22 mouse cellular contexts compared by ENCODE assay signal in genomic region chr9:54702581-54702980, GRCm38 (mm10). TPM values are rescaled to one million over a fixed set of nuclear protein-coding genes. Genes with fewer than 3 reads are reported as not detected.
DNase-seq lines count a peak whose midpoint lies in the region; ATAC-seq and TF ChIP-seq lines count a peak whose summit lies in the region.
"Had no signal": no experiment of that assay in that cellular context is flagged by ENCODE, and none has a peak within 500 bp of the region (broad histone marks: within the 10 kb centered on the region; RNA-seq: fewer than 3 reads in every experiment).

No protein-coding gene starts in this region.

- H3K4me2 ChIP-seq in liver, embryonic 13.5 days, result peak overlapping the region; percentile 90
- H3K4me2 ChIP-seq: forebrain, embryonic 12.5 days; hindbrain, embryonic 13.5 days; limb, embryonic 15.5 days had no signal

- H3K4me1 ChIP-seq in heart, embryonic 10.5 days, result peaks cover 53% of the 10 kb centered on the region
- H3K4me1 ChIP-seq in testis, adult 2 months (ENCODE audit: control insufficient read depth, insufficient read depth, low read length), result peaks cover 10% of the 10 kb centered on the region
- peaks cover 95% of the 10 kb centered on the region for H3K4me1 ChIP-seq in liver, embryonic 13.5 days (replicated peaks)
- 0 out of 2 replicates have a peak, but pooled peaks cover 12% of the 10 kb centered on the region for H3K4me1 ChIP-seq in kidney, adult 2 months (ENCODE audit: control insufficient read depth, insufficient read depth, low read length)

- TF ChIP-seq POLR2A in testis, adult 2 months (IDR thresholded peaks at IDR 0.05; ENCODE audit: control insufficient read depth, low read depth, low read length), result no peak
- TF ChIP-seq POLR2A in kidney, adult 2 months (IDR thresholded peaks at IDR 0.05; ENCODE audit: low read depth, low read length), result no peak

- peak overlapping the region; percentile 98 for H3K9ac ChIP-seq in liver, embryonic 13.5 days
- H3K9ac ChIP-seq: forebrain, embryonic 12.5 days; hindbrain, embryonic 13.5 days; limb, embryonic 15.5 days had no signal

- TF ChIP-seq CTCF in testis, adult 2 months (IDR thresholded peaks at IDR 0.05; ENCODE audit: control insufficient read depth, insufficient read depth, insufficient replicate concordance, low read depth, low read length), result no peak
- no peak for TF ChIP-seq CTCF in kidney, adult 2 months (conservative IDR thresholded peaks at IDR 0.05; ENCODE audit: insufficient read depth, insufficient read length, low read depth, low read length)

- no peak for ATAC-seq in liver, embryonic 13.5 days (ENCODE audit: low read depth)
- ATAC-seq: midbrain, embryonic 16.5 days; Patski had no signal

- H3K4me3 ChIP-seq in heart, embryonic 10.5 days, result no peak overlapping the region
- peak overlapping the region; percentile 87; the same call in 1 of the 2 replicates for H3K4me3 ChIP-seq in testis, adult 2 months (ENCODE audit: control insufficient read depth, low read depth, low read length)
- H3K4me3 ChIP-seq in liver, embryonic 13.5 days (replicated peaks), result peak overlapping the region; percentile 88
- H3K4me3 ChIP-seq in kidney, adult 2 months (ENCODE audit: insufficient read depth, low read depth, low read length), result no peak overlapping the region
- H3K4me3 ChIP-seq: forebrain, embryonic 12.5 days; hindbrain, embryonic 13.5 days; limb, embryonic 15.5 days had no signal

- H3K9me3 ChIP-seq in heart, embryonic 10.5 days, result no peaks in the 10 kb centered on the region
- H3K9me3 ChIP-seq in liver, embryonic 13.5 days (replicated peaks), result no peaks in the 10 kb centered on the region
- H3K9me3 ChIP-seq: forebrain, embryonic 12.5 days; hindbrain, embryonic 13.5 days; limb, embryonic 15.5 days had no signal

- H3K36me3 ChIP-seq in heart, embryonic 10.5 days, result no peaks in the 10 kb centered on the region
- no peaks in the 10 kb centered on the region for H3K36me3 ChIP-seq in testis, adult 2 months (ENCODE audit: control insufficient read depth, insufficient read depth, low read length)
- H3K36me3 ChIP-seq in liver, embryonic 13.5 days, result peaks cover 17% of the 10 kb centered on the region
- no peaks in the 10 kb centered on the region for H3K36me3 ChIP-seq in kidney, adult 2 months (ENCODE audit: control insufficient read depth, insufficient read depth, low read length)
- H3K36me3 ChIP-seq: forebrain, embryonic 12.5 days; G1E; hindbrain, embryonic 13.5 days; limb, embryonic 15.5 days had no signal

- peak overlapping the region; percentile 69 for H3K27ac ChIP-seq in heart, embryonic 10.5 days
- H3K27ac ChIP-seq in testis, adult 2 months (ENCODE audit: control insufficient read depth, insufficient read depth, low read depth, low read length), result no peak overlapping the region
- peak overlapping the region; percentile 97 for H3K27ac ChIP-seq in liver, embryonic 13.5 days
- H3K27ac ChIP-seq in kidney, adult 2 months (ENCODE audit: insufficient read depth, low read depth, low read length), result no peak overlapping the region
- H3K27ac ChIP-seq: forebrain, embryonic 12.5 days; hindbrain, embryonic 13.5 days; kidney, postnatal 0 days; limb, embryonic 15.5 days had no signal

- peaks cover 26% of the 10 kb centered on the region for H3K27me3 ChIP-seq in heart, embryonic 10.5 days (ENCODE audit: insufficient read depth, poor library complexity, severe bottlenecking)
- H3K27me3 ChIP-seq in testis, adult 2 months (ENCODE audit: control insufficient read depth, insufficient read depth, low read length), result no peaks in the 10 kb centered on the region
- H3K27me3 ChIP-seq in liver, embryonic 13.5 days, result peaks cover 26% of the 10 kb centered on the region
- H3K27me3 ChIP-seq in kidney, adult 2 months (replicated peaks; ENCODE audit: control insufficient read depth, insufficient read depth, low read length), result no peaks in the 10 kb centered on the region
- H3K27me3 ChIP-seq: Patski had no signal

- DNase-seq in heart, embryonic 10.5 days (ENCODE audit: low spot score), result no peak
- DNase-seq in heart, adult 8-10 months (ENCODE audit: low spot score), result no peak
- DNase-seq in testis, postnatal 10 days (ENCODE audit: low spot score), result no peak
- no peak for DNase-seq in liver, embryonic 13.5 days
- DNase-seq in urinary bladder, postnatal 10 days (ENCODE audit: low spot score), result no peak
- no peak for DNase-seq in kidney, adult 2 months
- DNase-seq: adrenal gland, postnatal 36 days; B cell, adult 2 months; cerebellum, adult 9-10 months; kidney, adult 11 months; left cerebral cortex, postnatal 4 days; lung, postnatal 4 days; thymus, adult 2 months; thymus, postnatal 4 days had no signal

- WGBS in heart, embryonic 10.5 days, result 83% methylated on average over 2 of the region's 2 CpGs
- WGBS in liver, embryonic 13.5 days (ENCODE audit: insufficient replicate concordance), result 82% methylated on average over 2 of the region's 2 CpGs
- 83% methylated on average over 2 of the region's 2 CpGs for WGBS in kidney, adult 2 months

RNA-seq across cellular contexts. Expression of gene Dnaja4, which starts 3.9 kb away (rescaled TPM):
- polyA plus RNA-seq in heart, embryonic 10.5 days (2016; fragmentation: Nextera tagmentation; extraction: Ambion mirVana), result 9.7 and 16.3 TPM in 2 replicates
- total RNA-seq in heart, adult 8-10 months (2022), result 10 to 100 TPM; 84.6 to 97.9 (median 92.4) TPM
- polyA plus RNA-seq in testis, adult 2 months (2012; rRNA removed), result 129 and 142 TPM in 2 replicates
- polyA plus RNA-seq in liver, embryonic 13.5 days (2015; fragmentation: Nextera tagmentation; extraction: Ambion mirVana), result 21.1 and 23.4 TPM in 2 replicates
- 7.0 and 9.6 TPM in 2 replicates for polyA plus RNA-seq in kidney, adult 2 months (2012; rRNA removed)
- polyA plus RNA-seq: G1E had no signal

RNA-seq across cellular contexts. Expression of gene Wdr61, which starts 31.7 kb away (rescaled TPM):
- 130 and 151 TPM in 2 replicates for polyA plus RNA-seq in heart, embryonic 10.5 days (2016; fragmentation: Nextera tagmentation; extraction: Ambion mirVana)
- total RNA-seq in heart, adult 8-10 months (2022), result 10 to 100 TPM; 27.3 to 32.4 (median 29.6) TPM
- 24.5 and 26.9 TPM in 2 replicates for polyA plus RNA-seq in testis, adult 2 months (2012; rRNA removed)
- polyA plus RNA-seq in liver, embryonic 13.5 days (2015; fragmentation: Nextera tagmentation; extraction: Ambion mirVana), result 118 and 128 TPM in 2 replicates
- polyA plus RNA-seq in kidney, adult 2 months (2012; rRNA removed), result 43.0 and 51.9 TPM in 2 replicates

RNA-seq across cellular contexts. Expression of gene Acsbg1, which starts 40.9 kb away (rescaled TPM):
- polyA plus RNA-seq in heart, embryonic 10.5 days (2016; fragmentation: Nextera tagmentation; extraction: Ambion mirVana), result 0.27 and 0.48 TPM in 2 replicates
- total RNA-seq in heart, adult 8-10 months (2022), result under 1 TPM; 0.17 to 0.41 (median 0.22) TPM
- 91.8 and 114 TPM in 2 replicates for polyA plus RNA-seq in testis, adult 2 months (2012; rRNA removed)
- 0.05 and 0.15 TPM in 2 replicates for polyA plus RNA-seq in liver, embryonic 13.5 days (2015; fragmentation: Nextera tagmentation; extraction: Ambion mirVana)
- polyA plus RNA-seq in kidney, adult 2 months (2012; rRNA removed), result 1.1 and 1.6 TPM in 2 replicates

Comparison
In these comparisons a context has a peak if more than half of its experiments do, and no peak if none do; other contexts are left out.
1. H3K27ac ChIP-seq: peak in heart, embryonic 10.5 days (single experiment) and liver, embryonic 13.5 days (single experiment); none in testis, adult 2 months (single experiment) and kidney, adult 2 months (single experiment).
2. H3K4me3 ChIP-seq: peak in testis, adult 2 months (single experiment) and liver, embryonic 13.5 days (single experiment); none in heart, embryonic 10.5 days (single experiment) and kidney, adult 2 months (single experiment).
3. RNA of gene Acsbg1, which starts 40.9 kb away (polyA plus RNA-seq): 91.8 to 114 TPM in testis, adult 2 months; 1.1 to 1.6 TPM in kidney, adult 2 months, 0.27 to 0.48 TPM in heart, embryonic 10.5 days and 0.05 to 0.15 TPM in liver, embryonic 13.5 days; every median in the first group is over 10 times any median in the second.